Mouse (Mus musculus) megakaryocyte, embryonic 14.5 days (primary cell): Measurements from ENCODE around the gene BC048562. TPM values are rescaled to one million over a fixed set of nuclear protein-coding genes. Genes with fewer than 3 reads are reported as not detected.

Source experiments
- H3K27me3 ChIP-seq: replicated peaks from 2 replicates; pipeline ENCODE3; 2012; ENCODE audit warnings: inconsistent platforms
- H3K36me3 ChIP-seq: replicated peaks from 2 replicates; pipeline ENCODE3; 2012; ENCODE audit warnings: low read length, inconsistent platforms, mixed read lengths
- H3K4me1 ChIP-seq: 2 replicates; pipeline ENCODE4 v1.6.1; 2012; ENCODE audit warnings: inconsistent platforms
- H3K4me3 ChIP-seq: replicated peaks from 2 replicates; pipeline ENCODE3; 2012; ENCODE audit warnings: moderate library complexity, mild to moderate bottlenecking, inconsistent platforms
- H3K9me3 ChIP-seq: 2 replicates; pipeline ENCODE4 v1.6.1; 2012; ENCODE audit warnings: inconsistent platforms
- FLI1 ChIP-seq: IDR thresholded peaks from 2 replicates; pipeline ENCODE4 v1.6.1; 2012; ENCODE audit warnings: low read length, inconsistent platforms, mixed read lengths
- GATA1 ChIP-seq: IDR thresholded peaks from 3 replicates; pipeline ENCODE4 v1.6.1; 2012; ENCODE audit warnings: mixed read lengths, low read length, inconsistent platforms, borderline replicate concordance
- polyA plus RNA-seq: library from polyadenylated mRNA; stranded (reverse); fragments of >175 nt; gene quantifications from 2 replicates; pipeline ENCODE4 v1.2.3, GENCODE M21; 2012; ENCODE audit warnings: low replicate concordance; ENCODE audit not compliant: insufficient read depth

The BC048562 gene
- polyA plus RNA-seq, 1 experiment: not detected

DNA sequence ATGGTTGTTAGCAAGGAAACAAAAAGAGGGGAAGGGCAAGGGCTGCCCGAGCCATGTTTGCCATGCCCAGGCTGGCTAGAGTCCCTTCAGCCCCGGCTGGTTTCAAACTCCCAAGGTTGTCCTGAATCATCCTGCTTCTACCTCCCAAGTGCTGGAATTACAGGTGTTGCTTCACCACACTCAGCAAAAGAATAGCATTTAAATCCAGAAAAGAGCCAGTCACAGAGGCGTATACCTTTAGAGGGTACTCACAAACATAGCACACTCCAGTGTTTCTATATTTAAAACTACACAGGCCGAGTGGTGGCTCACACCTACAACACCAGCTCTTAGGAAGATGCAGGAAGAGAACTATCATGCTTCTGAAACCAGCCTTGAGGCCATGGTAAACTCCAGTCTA lies 26.7 kb upstream of the BC048562 start:
- Histone ChIP-seq H3K4me3 (no peak overlapping the region), H3K9me3 (peaks cover 3% of the 10 kb centered on the region), H3K27me3 (peaks cover 14% of the 10 kb centered on the region), H3K4me1 (peaks cover 18% of the 10 kb centered on the region), H3K36me3 (no peaks in the 10 kb centered on the region)
- TF ChIP-seq FLI1 (no peak), GATA1 (no peak)

DNA sequence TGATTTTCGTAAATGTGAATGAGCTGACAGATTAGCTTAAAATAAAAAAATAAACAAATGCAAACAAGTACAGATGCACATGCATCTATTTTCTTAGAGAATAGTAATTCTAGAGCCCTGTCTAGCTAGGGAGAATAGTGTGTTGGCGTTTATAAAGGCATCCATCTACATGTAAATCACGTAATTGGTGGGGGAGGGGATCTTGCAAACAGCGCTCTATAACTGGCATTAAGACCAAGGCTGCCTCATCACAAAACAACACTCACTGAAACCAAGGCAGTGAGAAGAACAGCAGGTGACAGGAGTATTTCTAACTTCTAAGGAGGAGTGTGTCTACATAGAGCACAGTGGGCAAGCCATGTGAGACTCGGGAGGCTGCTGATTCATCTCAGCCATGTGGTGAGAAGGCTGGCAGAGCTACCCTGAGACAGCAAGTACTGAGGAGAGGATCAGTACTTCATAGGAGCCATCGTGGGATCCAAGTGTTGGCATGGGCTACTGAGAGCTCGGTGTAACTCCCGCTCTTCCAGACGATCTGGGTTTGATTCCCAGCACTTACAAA lies 24.8 kb upstream of the BC048562 start:
- H3K36me3 ChIP-seq: no peaks in the 10 kb centered on the region
- H3K27me3 ChIP-seq: peaks cover 10% of the 10 kb centered on the region
- TF ChIP-seq FLI1: no peak
- no peak for TF ChIP-seq GATA1
- peaks cover 8% of the 10 kb centered on the region; the same call in 1 of the 2 replicates for H3K4me1 ChIP-seq
- H3K4me3 ChIP-seq: no peak overlapping the region
- peaks cover 3% of the 10 kb centered on the region for H3K9me3 ChIP-seq

DNA sequence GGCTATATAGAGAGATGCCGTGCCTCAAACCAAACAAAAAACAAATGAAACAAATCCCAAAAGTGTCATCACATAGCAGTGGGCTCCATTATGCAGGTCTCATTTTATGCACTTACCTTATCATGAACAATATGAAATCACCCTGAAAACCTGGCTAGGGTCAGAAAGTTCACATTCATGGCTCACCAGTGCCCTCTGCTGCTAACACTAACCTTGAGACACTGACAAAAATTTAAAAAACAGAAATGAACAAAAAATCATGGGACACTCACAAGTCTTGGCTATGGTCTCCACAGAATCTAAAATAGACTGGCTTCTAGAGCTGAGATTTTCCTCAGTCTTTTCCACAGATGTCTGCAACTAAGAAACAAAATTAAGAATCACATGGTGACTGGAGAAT lies 24.1 kb upstream of the BC048562 start:
- TF ChIP-seq GATA1: no peak
- no peak for TF ChIP-seq FLI1
- Histone ChIP-seq H3K4me1 (peaks cover 5% of the 10 kb centered on the region; the same call in 1 of the 2 replicates), H3K4me3 (no peak overlapping the region), H3K36me3 (no peaks in the 10 kb centered on the region), H3K27me3 (peaks cover 8% of the 10 kb centered on the region), H3K9me3 (peaks cover 3% of the 10 kb centered on the region)

DNA sequence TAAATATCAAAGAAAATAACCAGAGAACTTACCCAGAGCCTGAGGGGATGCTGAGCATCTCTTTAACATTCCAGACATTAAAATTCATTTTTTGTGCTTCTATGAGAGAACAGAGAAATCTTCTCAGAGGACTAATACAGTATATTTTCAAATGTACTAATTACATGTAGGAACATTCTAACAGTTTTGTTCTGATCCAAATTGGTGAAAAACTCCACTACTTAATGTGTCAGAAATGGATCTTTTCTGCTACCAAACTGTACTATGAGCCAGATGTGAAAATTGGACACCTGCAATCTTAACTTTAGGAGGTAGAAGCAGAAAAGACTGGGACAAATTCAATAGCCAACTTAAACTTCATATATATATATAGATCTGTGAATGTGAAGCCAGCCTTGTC lies 7.9 kb upstream of the BC048562 start, which contains the start of gene Ccdc36:
Gene Ccdc36, minus strand, starts transcription at position 101 of the 400 bp plus-strand sequence.
- H3K27me3 ChIP-seq: peaks cover 8% of the 10 kb centered on the region
- TF ChIP-seq GATA1 (no peak), FLI1 (no peak)
- no peaks in the 10 kb centered on the region for H3K36me3 ChIP-seq
- H3K4me1 ChIP-seq: no peaks in the 10 kb centered on the region
- H3K9me3 ChIP-seq: no peaks in the 10 kb centered on the region
- no peak within 1 kb of the TSS for H3K4me3 ChIP-seq

DNA sequence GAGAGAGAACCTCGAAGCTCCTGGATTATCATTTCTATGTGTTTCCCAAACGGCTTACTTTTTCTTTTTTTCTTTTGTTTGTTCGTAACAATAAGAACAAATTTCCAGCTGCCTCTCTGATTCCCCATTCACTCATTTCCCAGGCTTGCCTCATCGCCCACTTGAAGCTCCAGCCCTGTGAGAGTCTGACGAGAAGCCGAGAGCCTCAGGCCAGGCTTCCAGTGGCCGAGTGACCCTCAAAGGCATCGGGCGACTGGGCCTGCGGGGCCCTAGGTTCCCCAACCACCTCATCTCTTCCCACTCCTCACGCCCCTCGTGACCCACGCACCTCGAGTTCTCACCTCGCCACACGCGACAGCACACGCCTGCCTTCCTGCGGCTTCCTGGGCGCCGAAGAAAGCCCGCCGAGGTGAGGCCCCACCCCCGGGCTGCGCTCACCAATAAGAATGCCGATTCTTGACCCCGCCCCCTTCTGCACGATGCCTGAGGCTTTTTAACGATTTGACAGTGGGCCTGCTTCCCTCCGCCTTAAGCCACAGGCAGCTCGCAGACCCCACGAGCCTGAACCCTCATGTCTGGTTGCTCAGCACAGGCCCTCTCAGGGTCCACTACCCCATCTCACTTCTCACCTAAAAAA lies 4.7 kb upstream of the BC048562 start:
- H3K9me3 ChIP-seq: peaks cover 7% of the 10 kb centered on the region; the same call in 1 of the 2 replicates
- H3K4me1 ChIP-seq: no peaks in the 10 kb centered on the region
- H3K27me3 ChIP-seq: peaks cover 15% of the 10 kb centered on the region
- H3K4me3 ChIP-seq: no peak overlapping the region
- no peaks in the 10 kb centered on the region for H3K36me3 ChIP-seq
- TF ChIP-seq GATA1: no peak
- no peak for TF ChIP-seq FLI1

DNA sequence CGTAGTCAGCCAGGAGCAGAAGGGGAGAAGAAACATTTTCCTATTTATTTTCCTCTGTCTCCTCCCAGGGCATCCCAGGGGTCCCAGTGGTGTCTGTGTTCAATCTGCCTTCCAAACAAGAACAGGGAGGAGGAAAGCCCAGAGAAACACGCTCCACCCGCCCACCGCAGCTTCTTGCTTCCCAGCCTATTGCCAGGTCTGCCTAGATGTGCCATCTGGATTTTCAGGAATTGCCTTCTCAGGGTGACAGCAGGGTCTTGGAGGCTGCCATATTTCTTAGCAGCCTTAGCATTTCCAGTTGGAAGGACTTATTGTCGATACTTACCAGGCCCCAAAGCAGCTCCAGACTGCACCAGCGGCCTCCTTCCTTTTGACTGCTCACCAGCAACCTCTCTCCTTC lies 2.9 kb downstream of the BC048562 start:
- TF ChIP-seq FLI1: no peak
- no peak for TF ChIP-seq GATA1
- no peak overlapping the region for H3K4me3 ChIP-seq
- H3K9me3 ChIP-seq: peaks cover 7% of the 10 kb centered on the region; the same call in 1 of the 2 replicates
- H3K36me3 ChIP-seq: no peaks in the 10 kb centered on the region
- H3K27me3 ChIP-seq: peaks cover 30% of the 10 kb centered on the region
- H3K4me1 ChIP-seq: peaks cover 26% of the 10 kb centered on the region

DNA sequence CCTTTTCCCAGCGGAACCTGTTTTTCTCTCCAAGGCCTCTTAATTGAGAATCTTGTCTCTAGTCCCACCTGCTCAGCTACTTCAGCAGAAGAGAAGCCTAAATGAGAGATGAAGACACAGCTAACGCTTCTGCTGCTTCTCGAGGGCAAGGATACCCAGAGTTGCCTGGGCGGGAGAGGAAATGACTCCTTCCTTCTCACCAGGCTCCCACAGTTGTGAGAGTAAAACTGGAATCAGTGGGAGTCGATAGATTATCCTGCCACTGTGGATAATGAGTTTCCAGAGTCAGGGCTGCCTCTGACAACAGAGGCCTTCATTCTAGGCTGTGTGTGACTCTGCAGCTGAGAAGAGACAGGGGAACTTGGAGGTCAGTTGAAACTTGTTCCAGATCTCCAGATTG lies 4.2 kb downstream of the BC048562 start:
- Histone ChIP-seq H3K27me3 (peaks cover 36% of the 10 kb centered on the region), H3K36me3 (no peaks in the 10 kb centered on the region), H3K4me1 (peaks cover 36% of the 10 kb centered on the region), H3K4me3 (no peak overlapping the region), H3K9me3 (peaks cover 5% of the 10 kb centered on the region; the same call in 1 of the 2 replicates)
- no peak for TF ChIP-seq FLI1
- TF ChIP-seq GATA1: no peak

DNA sequence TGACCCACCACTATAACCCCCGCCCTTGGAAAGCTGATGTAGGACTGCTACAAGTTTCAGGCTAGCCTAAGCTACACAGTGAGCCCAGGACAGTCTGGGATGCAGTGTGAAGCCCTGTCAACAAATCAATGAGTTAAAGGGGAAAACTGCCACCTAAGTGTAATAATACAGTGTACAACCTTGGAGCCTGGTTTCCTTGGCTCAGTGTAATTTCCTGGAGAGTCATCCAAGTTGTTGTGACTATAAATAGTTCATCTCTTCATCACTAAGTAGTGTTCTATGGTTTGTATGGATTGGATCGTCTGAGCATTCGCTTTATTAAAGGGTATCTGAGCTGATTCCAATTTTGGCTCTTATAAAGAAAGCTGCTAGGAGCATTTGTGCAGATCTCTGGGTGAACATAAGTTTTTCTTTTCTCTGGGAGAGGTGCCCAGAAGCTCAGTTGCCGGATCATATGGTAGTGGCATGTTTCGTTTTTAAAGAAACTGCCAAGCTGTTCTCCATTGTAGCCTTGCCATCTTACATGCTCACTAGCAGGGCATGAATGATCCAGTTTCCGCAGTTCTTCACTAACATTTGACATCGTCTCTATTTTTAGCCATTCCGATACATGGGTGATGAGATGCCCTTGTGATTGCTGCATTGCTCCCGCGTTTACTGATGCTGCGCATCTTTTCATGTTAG lies 5.1 kb downstream of the BC048562 start:
- Histone ChIP-seq H3K4me3 (no peak overlapping the region), H3K36me3 (no peaks in the 10 kb centered on the region), H3K4me1 (peaks cover 45% of the 10 kb centered on the region), H3K9me3 (no peaks in the 10 kb centered on the region), H3K27me3 (peaks cover 36% of the 10 kb centered on the region)
- TF ChIP-seq GATA1: no peak
- TF ChIP-seq FLI1: no peak

DNA sequence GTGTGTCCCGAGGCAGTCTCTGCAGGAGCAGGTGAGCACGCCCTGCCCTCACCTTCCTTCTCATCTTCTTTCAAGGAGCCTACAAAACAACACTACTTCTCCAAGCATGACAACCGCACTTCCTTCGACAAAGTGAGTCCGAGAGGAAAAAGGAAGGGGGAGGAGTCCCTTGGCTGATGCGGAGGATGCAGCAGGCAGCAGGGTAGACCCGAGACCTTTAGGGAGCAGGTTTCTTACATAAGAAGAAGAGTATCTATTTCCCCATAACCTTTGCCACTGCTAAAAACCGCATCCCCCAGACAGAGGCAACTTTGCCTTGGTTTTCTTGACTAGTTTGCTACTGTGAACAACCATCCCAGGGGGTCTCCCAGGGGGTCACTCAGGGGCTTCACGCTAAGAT lies 8.8 kb downstream of the BC048562 start:
- Histone ChIP-seq H3K9me3 (no peaks in the 10 kb centered on the region), H3K4me3 (no peak overlapping the region), H3K36me3 (no peaks in the 10 kb centered on the region), H3K27me3 (peaks cover 26% of the 10 kb centered on the region), H3K4me1 (peaks cover 46% of the 10 kb centered on the region)
- TF ChIP-seq GATA1: no peak
- no peak for TF ChIP-seq FLI1

DNA sequence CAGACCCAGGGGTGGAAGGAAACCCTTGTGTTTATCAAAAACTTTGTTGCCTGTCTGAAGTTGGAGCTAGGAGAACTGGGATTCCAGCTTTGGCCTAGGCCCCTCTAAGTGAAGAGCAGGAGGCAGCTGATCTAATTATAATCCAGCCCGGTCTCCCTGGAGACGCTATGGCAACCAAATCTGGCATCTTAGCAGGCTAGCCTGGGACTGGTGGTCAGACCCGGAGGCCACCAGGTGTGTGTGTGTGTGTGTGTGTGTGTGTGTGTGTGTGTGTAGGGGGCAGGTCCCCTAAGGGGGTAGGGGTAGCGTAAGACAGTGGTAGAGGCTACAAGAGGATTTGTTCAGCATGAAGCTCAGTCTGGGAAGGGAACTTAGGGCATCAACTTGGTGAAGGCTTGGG lies 13.6 kb downstream of the BC048562 start:
- H3K4me1 ChIP-seq: peaks cover 52% of the 10 kb centered on the region
- H3K36me3 ChIP-seq: no peaks in the 10 kb centered on the region
- 0 out of 2 replicates have a peak, but pooled peaks cover 2% of the 10 kb centered on the region for H3K9me3 ChIP-seq
- no peak overlapping the region for H3K4me3 ChIP-seq
- H3K27me3 ChIP-seq: peaks cover 39% of the 10 kb centered on the region
- TF ChIP-seq FLI1 (no peak), GATA1 (no peak)
